Mouse (Mus musculus) adrenal gland, adult 8-10 months (tissue): ENCODE results near the gene Coq4. TPM values are rescaled to one million over a fixed set of nuclear protein-coding genes. Genes with fewer than 3 reads are reported as not detected.
"Not testable (repeated sequence)": the region's sequence is repeated elsewhere in the genome, so short reads cannot be mapped to it uniquely, and the experiment has no call there.

Source experiments
- DNase-seq: peaks from one replicate; pipeline ENCODE4 v3.0.0; 2022
- total RNA-seq, 4 experiments: library from RNA; stranded (reverse); gene quantifications; 2 replicates each; pipeline ENCODE4 v1.2.4; 2022

Coq4 gene
- 10 to 100 TPM; 18.6 to 25.1 (median 20.7) TPM for total RNA-seq

- DNase-seq, result peak; percentile 87
These were observed at the start of gene Coq4 for GRCm38 (mm10) chr2:29787104-29787917. Gene Coq4, plus strand, starts transcription at chr2:29787493.

GRCm38 (mm10) chr2:29738799-29739198, 48.5 kb upstream of the Coq4 start:
- DNase-seq, result no peak

DNA sequence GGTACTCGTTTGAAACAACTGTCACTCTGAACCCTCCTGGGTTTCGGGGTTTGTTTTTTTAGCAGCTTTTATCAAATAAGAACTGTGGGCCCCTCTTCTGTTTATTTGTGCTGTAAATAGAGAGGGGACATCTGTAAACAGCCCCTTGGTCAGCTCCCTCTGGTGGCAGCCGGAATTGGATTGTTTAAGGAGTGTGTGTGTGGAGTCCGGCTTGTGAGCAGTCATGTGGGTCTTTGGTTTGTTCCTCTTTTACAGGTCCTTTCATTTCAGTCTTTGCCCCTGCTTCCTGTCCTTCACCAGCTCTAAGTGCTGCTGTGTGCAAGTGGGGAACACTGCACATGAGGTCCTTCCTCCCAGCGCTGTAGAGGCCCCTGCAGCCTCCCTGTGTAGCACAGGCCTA, 47.9 kb upstream of the Coq4 start:
- no peak for DNase-seq

- DNase-seq, result no peak
These were observed 46.1 kb upstream of the Coq4 start for GRCm38 (mm10) chr2:29741207-29741606.

DNA sequence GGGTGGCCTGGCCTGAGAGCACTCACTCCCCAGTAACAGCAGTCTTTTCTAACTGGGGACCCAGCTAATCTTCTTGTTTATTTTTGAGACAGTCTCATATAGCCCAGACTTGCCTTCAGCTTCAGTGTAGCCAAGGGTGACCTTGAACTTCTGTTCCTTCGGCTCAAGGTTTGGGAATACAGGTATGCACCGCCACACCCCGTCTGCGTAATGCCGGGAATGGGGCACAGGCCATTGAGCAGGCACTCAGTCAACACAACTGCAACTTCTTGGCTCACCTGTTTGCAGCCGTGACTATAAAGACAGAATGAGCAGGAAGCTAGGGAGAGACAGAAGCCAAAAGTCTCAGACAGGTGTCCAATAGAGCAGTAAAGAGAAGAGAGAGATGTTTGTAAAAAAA, 43.0 kb upstream of the Coq4 start:
- DNase-seq, result no peak

DNA sequence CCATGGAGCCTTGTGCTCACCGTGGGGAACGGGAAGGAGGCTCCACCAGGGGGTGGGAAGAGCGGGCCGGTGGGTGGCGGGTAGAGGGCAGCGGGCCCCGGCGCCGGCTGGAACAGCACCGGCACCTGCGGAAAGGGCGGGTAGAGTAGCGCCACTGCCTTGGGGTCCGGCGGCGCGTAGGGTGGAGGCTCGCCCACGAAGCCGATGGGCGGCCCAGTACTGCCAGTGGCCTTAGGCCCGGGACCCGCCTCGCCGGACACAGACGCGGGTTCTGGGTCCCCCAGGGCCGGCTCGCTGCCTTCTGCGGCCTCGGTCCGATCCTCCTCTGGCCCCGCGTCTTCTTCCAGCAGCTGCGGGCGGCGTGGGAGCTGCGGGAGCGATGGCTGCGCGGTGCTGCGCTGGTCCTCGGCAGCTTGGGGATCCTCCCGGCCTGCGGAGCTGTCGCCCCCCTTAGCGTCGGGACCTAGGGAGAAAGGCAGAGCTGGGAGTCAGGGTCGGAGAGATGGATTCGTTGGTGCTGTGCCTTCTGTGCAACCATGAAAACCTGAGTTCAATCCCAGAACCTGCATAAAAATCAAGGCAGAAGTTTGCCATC, 40.0 kb upstream of the Coq4 start:
- no peak for DNase-seq

DNA sequence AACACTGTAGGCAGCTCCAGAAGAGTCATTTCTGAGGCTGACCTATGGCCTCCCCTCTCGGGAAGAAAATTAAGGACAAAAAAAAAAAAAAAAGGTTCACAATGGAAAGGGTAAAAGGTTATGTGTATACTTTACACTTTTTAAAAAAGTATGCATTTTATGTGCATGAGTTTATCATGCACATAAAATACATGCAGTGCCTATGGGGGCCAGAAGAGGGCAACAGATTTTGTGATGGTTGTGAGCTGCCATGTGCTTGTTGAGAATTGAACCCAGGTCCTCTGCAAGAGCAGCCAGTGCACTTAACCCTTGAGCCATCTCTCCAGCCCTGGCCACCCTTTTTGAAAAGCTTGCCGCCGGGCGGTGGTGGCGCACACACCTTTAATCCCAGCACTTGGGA, 39.4 kb upstream of the Coq4 start:
- DNase-seq, result no peak

DNA sequence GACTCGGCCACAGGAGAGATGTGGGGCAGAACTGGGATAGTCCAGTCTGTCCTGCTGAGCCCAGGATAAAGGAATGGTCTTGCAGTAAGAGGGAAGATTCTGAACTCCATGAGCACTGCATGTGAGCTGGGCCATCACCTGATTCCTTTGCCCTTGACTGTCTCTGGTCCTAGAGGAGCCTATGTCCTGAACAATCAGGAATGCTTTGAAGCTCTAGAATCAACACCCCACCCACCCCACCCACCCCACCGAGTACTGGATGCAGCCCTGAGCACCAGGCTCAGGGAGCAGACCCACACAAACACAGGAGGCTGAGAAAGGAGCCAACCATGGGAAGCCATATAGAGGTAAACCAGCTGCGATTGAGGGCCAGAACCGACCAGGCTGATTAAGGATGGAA, 38.8 kb upstream of the Coq4 start:
- DNase-seq, result no peak

GRCm38 (mm10) chr2:29751497-29751896, 35.8 kb upstream of the Coq4 start, which contains the start of gene Gm13420:
Gene Gm13420, minus strand, starts transcription at chr2:29751685.
- no peak for DNase-seq

DNA sequence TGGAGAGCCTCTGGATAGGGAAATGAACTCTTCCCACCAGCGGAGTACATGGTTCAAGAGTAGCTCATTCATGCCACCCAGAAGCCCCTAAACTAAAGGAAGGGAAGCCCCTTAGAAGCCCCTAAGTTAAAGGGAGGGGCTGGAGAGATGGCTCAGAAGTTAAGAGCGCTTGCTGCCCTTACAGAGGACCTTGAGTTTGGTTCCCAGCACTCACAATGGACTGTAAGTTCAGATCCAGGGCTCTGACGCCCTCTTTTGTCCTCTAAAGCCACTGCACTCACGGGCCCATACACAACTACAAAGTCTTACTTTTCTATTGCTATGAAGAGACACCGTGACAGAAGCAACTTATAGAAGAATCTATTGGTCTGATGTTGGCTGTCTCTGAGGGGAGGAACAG, 34.9 kb upstream of the Coq4 start:
- no peak for DNase-seq

GRCm38 (mm10) chr2:29755693-29756092, 31.6 kb upstream of the Coq4 start:
- no peak for DNase-seq

DNA sequence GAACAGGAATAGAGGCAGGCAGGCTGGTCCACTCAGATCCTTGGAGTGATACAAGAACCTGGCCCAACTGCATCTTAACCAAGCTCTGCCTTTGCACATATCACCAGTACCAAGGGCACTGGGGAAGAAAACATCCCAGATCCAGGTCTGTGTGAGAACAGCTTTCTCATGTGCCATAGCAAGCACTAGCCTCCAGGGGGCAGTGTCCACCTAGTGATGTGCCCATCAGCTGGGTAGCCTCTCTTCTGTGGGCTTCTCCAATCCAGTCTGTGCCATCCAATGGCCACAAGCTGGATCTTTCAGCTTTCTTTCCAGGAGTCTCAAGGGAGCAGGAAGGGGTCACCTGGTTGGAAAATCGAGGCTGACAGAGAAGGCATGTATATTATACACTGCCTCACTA, 22.5 kb upstream of the Coq4 start:
- peak; percentile 38 for DNase-seq

DNA sequence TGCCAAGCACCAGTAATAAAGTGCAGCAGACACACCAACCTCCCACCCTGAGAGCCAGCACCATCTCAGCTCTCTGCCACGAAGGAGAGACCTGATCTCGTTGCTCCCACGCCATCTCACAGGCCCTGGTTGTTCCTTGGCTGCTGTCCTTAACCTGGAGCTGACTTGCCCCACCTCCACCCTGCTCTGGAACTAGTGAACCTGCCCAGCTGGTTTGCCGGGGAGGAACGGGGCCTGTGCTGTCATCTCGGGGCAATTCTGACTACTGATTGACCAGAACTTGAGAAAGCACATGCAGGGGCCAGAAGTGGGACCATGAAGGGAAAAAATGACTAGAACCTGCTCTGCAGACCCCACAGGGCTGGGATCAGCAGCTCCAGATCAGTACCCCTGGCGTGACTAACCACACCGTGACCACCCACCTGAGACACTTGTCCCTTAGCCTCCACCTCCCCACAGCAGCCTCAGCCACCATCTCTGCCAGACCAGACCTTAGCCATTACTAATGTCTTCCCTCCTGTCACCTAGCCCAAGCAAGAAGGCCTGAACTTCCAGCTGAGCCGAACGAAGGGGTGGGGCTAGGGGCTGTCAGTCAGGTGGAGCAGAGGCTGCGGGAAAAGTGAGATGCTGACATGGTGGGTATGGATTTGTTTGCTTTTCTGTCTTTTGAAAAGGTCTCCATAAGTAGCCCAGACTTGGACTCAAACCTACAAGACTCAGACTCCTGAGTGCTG, 19.1 kb upstream of the Coq4 start:
- no peak for DNase-seq

- DNase-seq, result no peak
These were observed 18.4 kb upstream of the Coq4 start for GRCm38 (mm10) chr2:29768901-29769300.

DNA sequence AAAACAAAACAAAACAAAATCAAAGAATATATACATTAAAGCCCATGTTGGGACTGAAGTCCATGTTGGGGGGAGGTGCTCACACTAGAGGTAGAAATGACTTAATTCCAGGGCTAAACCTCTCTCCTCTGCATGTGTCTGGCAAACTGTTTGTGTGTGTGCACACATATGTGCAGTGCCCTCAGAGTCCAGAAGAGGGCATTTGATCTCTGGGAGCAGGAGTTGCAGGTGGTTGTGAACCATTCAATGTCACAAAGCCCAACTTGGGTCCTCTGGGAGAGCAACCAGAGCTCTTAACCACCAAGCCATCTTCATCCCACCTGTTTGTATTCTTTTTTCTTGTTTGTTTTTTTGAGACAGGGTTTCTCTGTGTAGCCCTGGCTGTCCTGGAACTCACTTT, 17.1 kb upstream of the Coq4 start:
- DNase-seq, result no peak

GRCm38 (mm10) chr2:29771611-29772461, 15.5 kb upstream of the Coq4 start:
- DNase-seq, result peak; percentile 50

DNA sequence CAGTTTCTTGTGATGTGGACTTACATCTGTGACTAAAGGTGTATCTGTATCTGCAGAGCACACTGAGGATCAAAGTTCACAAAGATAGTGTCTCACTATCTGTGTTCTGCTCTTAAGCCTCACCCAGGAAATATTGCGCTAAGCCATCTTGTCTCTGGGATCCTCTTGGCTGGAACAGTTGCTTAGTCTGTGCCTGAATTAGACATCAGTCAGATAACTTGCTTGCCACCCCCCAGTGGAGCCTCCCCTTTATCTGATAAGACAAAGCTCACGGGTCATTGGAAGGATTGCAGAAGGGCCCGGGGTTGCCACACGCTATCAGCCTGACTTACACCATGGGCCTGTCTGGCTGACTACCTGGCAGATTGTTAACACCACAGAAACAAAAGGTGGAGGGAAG, 14.0 kb upstream of the Coq4 start:
- no peak for DNase-seq

- DNase-seq, result not testable (repeated sequence)
These were observed 6.0 kb upstream of the Coq4 start for GRCm38 (mm10) chr2:29781256-29781655.

- no peak for DNase-seq
These were observed 3.0 kb upstream of the Coq4 start for GRCm38 (mm10) chr2:29784290-29784689.

- DNase-seq, result peak; percentile 83
These were observed 816 bp downstream of the Coq4 start, which contains the start of gene Trub2 for GRCm38 (mm10) chr2:29787937-29788681. Gene Trub2, minus strand, starts transcription at chr2:29788502.

GRCm38 (mm10) chr2:29792772-29793487, 5.6 kb downstream of the Coq4 start:
- DNase-seq, result no peak
